Mouse (Mus musculus) liver, adult 2 months (tissue): Measurements from ENCODE around the gene Enoph1.

Source experiments
- CTCF ChIP-seq: fragments of 200-500 bp; IDR thresholded peaks from 2 replicates; pipeline ENCODE4 v1.5.1; 2011; ENCODE audit warnings: low read depth, low read length, control low read depth
- POLR2A ChIP-seq: fragments of 200-500 bp; IDR thresholded peaks from 2 replicates; pipeline ENCODE4 v1.6.1; 2011; ENCODE audit warnings: low read length, control low read depth; ENCODE audit not compliant: insufficient read depth; ENCODE audit errors: extremely low read depth

GRCm38 (mm10) chr5:100044621-100045020, 4.8 kb downstream of the Enoph1 start:
- TF ChIP-seq CTCF (no peak), POLR2A (no peak)
